Mouse (Mus musculus): ENCODE data around the gene Sema3c.

Gene Sema3c

GRCm38 (mm10) chr5:17776571-17776970 is 202.5 kb downstream of the Sema3c start:
- peak; percentile 80 for DNase-seq (ENCODE audit: low read depth, low spot score)

Measured in CD4-positive helper T cell, adult 2 months (primary cell).